Mouse (Mus musculus): ENCODE measurements at regions not wholly inside any gene's neighbourhood (a gene's known extent, or its start where the extent isn't known, plus 50 kb on each side); places are given as distances from the start of the nearest gene placed in this dataset.

DNA sequence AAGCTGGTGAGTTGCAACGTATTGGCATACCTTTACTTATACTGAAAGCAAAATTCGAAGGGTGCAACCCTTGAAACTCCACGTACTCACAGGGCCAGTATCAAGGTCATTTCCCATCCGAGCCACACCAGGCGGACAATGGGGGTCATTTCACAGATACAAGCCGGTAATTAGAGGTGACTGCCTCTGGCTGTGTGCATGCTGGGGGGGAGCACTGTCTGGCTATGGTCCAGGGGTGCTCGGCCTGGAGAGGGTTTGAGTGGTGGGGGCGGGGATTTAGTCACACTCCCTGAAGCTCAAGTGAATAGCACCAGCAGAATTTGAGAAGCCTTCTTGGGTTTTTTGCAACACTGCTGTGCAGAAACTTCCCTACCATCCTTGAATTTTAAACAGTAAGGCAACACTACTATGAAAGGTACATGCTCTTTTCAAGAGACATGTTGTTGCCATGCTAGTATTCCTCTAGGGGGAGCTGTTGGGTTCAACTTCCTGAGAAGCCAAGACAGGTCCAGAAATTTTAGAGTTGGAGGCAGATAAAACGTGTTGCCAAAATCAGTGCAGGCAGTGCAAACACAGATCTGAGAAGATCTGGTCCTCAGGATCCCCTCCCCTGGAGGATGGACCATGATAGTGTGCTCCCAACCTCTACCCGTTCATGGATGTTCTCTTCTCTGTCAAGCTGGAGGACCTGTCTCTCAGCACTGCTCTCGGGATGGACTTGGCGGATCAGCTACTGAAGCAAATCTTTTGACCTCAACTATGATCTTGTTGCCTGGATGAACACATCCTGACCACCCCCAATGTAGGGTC lies 204.7 kb downstream of the 1700129C05Rik start:
- Histone ChIP-seq H3K4me1 (replicated peaks; ENCODE audit: control insufficient read depth, insufficient read depth, low read length) (0 out of 2 replicates have a peak, but pooled peaks cover 4% of the 10 kb centered on the region), H3K9ac (no peak overlapping the region), H3K4me2 (replicated peaks) (peak overlapping the region; percentile 25; the same call in 1 of the 2 replicates), H3K36me3 (replicated peaks; ENCODE audit: control insufficient read depth, insufficient read depth) (no peaks in the 10 kb centered on the region), H3K27ac (no peak overlapping the region), H3K4me3 (replicated peaks; ENCODE audit: low read length) (no peak overlapping the region), H3K27me3 (ENCODE audit: control insufficient read depth, insufficient read depth, low read length) (no peaks in the 10 kb centered on the region), H3K9me3 (ENCODE audit: control insufficient read depth, low read length) (no peaks in the 10 kb centered on the region)
- ATAC-seq (ENCODE audit: low FRiP score) (peak; percentile 74; the same call in 1 of the 2 replicates), DNase-seq (ENCODE audit: low spot score) (no peak)
- 30% methylated on average over 12 of the region's 12 CpGs for WGBS

DNA sequence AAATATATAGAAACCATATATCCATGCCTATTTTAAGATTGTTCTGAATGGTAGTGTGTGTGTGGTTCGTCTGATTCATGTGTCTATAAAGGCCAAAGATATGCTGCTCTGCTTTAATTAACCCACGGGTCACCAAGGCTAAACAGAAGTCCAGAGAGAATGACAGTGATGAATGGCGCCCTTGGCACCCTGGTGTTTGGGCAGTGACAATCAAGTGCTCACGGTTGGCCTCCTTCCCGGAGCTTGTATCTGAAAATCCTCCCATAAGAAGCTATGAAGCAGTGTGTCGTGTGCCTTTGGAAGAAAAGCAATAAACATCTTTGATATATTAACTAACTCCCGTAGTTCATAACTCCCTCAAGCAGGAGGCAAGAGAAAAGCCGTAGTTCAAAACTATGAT lies 205.4 kb downstream of the 1700129C05Rik start:
- no peak overlapping the region for H3K9ac ChIP-seq
- H3K4me1 ChIP-seq (replicated peaks; ENCODE audit: control insufficient read depth, insufficient read depth, low read length): 0 out of 2 replicates have a peak, but pooled peaks cover 4% of the 10 kb centered on the region
- no peak overlapping the region for H3K4me3 ChIP-seq (replicated peaks; ENCODE audit: low read length)
- peak overlapping the region; percentile 25; the same call in 1 of the 2 replicates for H3K4me2 ChIP-seq (replicated peaks)
- H3K9me3 ChIP-seq (ENCODE audit: control insufficient read depth, low read length): no peaks in the 10 kb centered on the region
- no peaks in the 10 kb centered on the region for H3K36me3 ChIP-seq (replicated peaks; ENCODE audit: control insufficient read depth, insufficient read depth)
- ATAC-seq (ENCODE audit: low FRiP score): peak; percentile 71; the same call in 1 of the 2 replicates
- WGBS: 11% methylated on average over 8 of the region's 8 CpGs
- peak; percentile 60 for DNase-seq (ENCODE audit: low spot score)
- no peak overlapping the region for H3K27ac ChIP-seq
- H3K27me3 ChIP-seq (ENCODE audit: control insufficient read depth, insufficient read depth, low read length): no peaks in the 10 kb centered on the region

DNA sequence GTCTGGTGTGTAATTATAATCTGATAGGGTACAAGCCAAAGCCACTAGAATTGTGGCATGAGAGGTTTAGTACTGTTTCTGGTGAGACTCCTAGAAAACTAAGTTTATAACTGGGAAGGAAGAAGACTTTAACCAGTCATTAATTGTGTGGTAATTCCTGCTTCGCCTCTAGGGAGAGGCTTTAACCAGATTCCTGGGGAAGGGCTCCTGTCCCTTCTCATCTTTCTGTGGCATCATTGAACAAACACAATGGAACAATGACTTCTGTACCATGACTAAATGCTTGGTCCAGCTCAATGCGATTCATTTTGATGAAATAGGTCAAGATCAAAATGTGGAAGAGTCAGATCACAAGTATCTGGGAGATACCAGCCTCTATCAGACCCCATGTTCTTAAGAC lies 206.6 kb downstream of the 1700129C05Rik start:
- ATAC-seq (ENCODE audit: low FRiP score) (no peak), DNase-seq (ENCODE audit: low spot score) (no peak)
- Histone ChIP-seq H3K4me1 (replicated peaks; ENCODE audit: control insufficient read depth, insufficient read depth, low read length) (0 out of 2 replicates have a peak, but pooled peaks cover 4% of the 10 kb centered on the region), H3K27ac (no peak overlapping the region), H3K4me2 (replicated peaks) (no peak overlapping the region), H3K9me3 (ENCODE audit: control insufficient read depth, low read length) (no peaks in the 10 kb centered on the region), H3K27me3 (ENCODE audit: control insufficient read depth, insufficient read depth, low read length) (no peaks in the 10 kb centered on the region), H3K4me3 (replicated peaks; ENCODE audit: low read length) (no peak overlapping the region), H3K36me3 (replicated peaks; ENCODE audit: control insufficient read depth, insufficient read depth) (no peaks in the 10 kb centered on the region), H3K9ac (no peak overlapping the region)
- WGBS: 22% methylated on average over 2 of the region's 2 CpGs

DNA sequence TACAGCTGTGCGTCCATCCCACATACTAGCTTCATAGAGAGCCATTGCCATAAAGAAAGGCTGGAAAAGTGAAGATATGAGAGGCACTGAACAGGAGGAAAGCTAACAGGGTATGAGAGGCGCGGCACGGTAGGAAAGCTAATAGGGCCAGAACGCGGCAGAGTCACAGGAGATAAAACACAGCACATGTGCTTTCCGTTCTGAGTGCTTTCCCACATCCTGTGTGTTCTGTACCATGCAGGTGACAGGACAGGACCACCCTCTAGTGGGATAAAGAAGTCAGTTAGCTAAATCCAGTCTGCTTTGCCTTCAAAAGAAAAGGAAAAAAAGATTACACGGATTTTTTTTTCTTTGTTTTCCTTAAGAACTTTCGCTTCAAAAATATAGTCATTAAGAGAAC lies 224.8 kb downstream of the 1700129C05Rik start:
- no peak for DNase-seq (ENCODE audit: low spot score)
- no peak for ATAC-seq (ENCODE audit: low FRiP score)
- 81% methylated on average over 9 of the region's 9 CpGs for WGBS
- H3K27ac ChIP-seq: no peak overlapping the region
- H3K9ac ChIP-seq: no peak overlapping the region
- no peak overlapping the region for H3K4me3 ChIP-seq (replicated peaks; ENCODE audit: low read length)
- no peaks in the 10 kb centered on the region for H3K27me3 ChIP-seq (ENCODE audit: control insufficient read depth, insufficient read depth, low read length)
- H3K4me2 ChIP-seq (replicated peaks): no peak overlapping the region
- H3K36me3 ChIP-seq (replicated peaks; ENCODE audit: control insufficient read depth, insufficient read depth): no peaks in the 10 kb centered on the region
- H3K9me3 ChIP-seq (ENCODE audit: control insufficient read depth, low read length): no peaks in the 10 kb centered on the region
- no peaks in the 10 kb centered on the region for H3K4me1 ChIP-seq (replicated peaks; ENCODE audit: control insufficient read depth, insufficient read depth, low read length)

DNA sequence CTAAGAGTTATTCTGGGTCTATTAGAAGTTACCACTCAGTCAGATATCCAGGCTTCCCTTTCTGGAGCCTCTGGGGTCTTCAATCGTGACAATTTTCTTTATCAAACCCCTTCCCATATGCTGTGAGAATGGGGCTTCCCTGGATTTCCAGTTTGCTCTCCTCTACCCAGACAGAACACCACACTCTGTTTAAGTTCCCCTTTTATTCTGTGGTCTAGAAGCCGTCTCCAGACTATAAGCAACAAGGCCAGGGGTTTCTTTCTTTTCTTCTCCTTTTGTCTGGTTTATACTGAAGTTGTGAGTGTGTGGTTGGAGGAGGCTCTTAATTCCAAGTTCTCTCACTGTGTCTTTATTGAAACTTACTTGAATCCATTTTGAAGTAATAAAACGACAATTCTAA lies 225.5 kb downstream of the 1700129C05Rik start:
- Histone ChIP-seq H3K27me3 (ENCODE audit: control insufficient read depth, insufficient read depth, low read length) (no peaks in the 10 kb centered on the region), H3K9ac (no peak overlapping the region), H3K4me1 (replicated peaks; ENCODE audit: control insufficient read depth, insufficient read depth, low read length) (no peaks in the 10 kb centered on the region), H3K4me2 (replicated peaks) (no peak overlapping the region), H3K27ac (no peak overlapping the region), H3K9me3 (ENCODE audit: control insufficient read depth, low read length) (no peaks in the 10 kb centered on the region), H3K36me3 (replicated peaks; ENCODE audit: control insufficient read depth, insufficient read depth) (no peaks in the 10 kb centered on the region), H3K4me3 (replicated peaks; ENCODE audit: low read length) (no peak overlapping the region)
- 79% methylated on average over 3 of the region's 3 CpGs for WGBS
- ATAC-seq (ENCODE audit: low FRiP score): no peak
- DNase-seq (ENCODE audit: low spot score): no peak

DNA sequence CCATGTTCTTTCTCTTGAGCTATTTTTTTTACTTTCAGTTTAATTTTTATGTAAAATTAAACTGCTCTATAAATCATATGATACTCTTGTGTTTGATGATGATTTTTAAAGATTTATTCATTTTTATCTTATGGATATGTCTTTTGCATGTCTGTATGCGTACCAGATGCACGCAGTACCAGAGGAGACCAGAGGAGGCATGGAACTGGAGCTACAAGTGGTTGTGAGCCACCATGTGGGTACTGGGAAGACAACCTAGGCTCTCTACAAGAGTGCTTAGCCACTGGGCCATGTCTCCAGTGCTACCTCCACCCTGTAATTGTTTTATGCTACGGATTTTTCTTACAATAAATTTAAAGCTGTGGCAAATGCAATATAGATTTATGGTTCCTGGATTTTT lies 227.8 kb downstream of the 1700129C05Rik start:
- H3K36me3 ChIP-seq (replicated peaks; ENCODE audit: control insufficient read depth, insufficient read depth): no peaks in the 10 kb centered on the region
- no peak overlapping the region for H3K4me2 ChIP-seq (replicated peaks)
- no peak overlapping the region for H3K27ac ChIP-seq
- H3K9ac ChIP-seq: no peak overlapping the region
- 94% methylated on average over 3 of the region's 3 CpGs for WGBS
- no peak overlapping the region for H3K4me3 ChIP-seq (replicated peaks; ENCODE audit: low read length)
- H3K4me1 ChIP-seq (replicated peaks; ENCODE audit: control insufficient read depth, insufficient read depth, low read length): no peaks in the 10 kb centered on the region
- ATAC-seq (ENCODE audit: low FRiP score) (no peak), DNase-seq (ENCODE audit: low spot score) (no peak)
- H3K27me3 ChIP-seq (ENCODE audit: control insufficient read depth, insufficient read depth, low read length): no peaks in the 10 kb centered on the region
- H3K9me3 ChIP-seq (ENCODE audit: control insufficient read depth, low read length): no peaks in the 10 kb centered on the region

DNA sequence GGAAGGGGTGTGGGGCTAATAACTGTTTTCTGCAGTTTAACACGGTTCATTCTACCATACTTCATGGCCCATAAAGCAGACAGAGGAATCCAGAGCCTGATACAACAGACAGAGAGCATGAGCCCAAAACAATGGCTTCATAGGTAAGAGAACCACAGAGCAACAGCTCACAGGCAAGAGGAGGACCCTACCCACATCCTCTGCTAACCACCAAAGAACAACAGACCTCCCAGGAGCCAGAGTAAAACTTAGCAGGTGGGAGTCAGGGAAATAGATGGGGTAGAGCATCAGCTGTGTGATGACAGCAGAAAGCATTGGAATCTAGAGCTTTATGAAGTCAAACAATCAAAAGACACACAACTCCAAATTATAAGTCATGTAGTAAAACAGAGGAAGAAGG lies 231.8 kb downstream of the 1700129C05Rik start:
- DNase-seq (ENCODE audit: low spot score): no peak
- no peak overlapping the region for H3K4me2 ChIP-seq (replicated peaks)
- no peaks in the 10 kb centered on the region for H3K4me1 ChIP-seq (replicated peaks; ENCODE audit: control insufficient read depth, insufficient read depth, low read length)
- no peak for ATAC-seq (ENCODE audit: low FRiP score)
- H3K27ac ChIP-seq: no peak overlapping the region
- no peaks in the 10 kb centered on the region for H3K27me3 ChIP-seq (ENCODE audit: control insufficient read depth, insufficient read depth, low read length)
- 92% methylated on average over 1 of the region's 1 CpGs for WGBS
- no peak overlapping the region for H3K9ac ChIP-seq
- H3K9me3 ChIP-seq (ENCODE audit: control insufficient read depth, low read length): no peaks in the 10 kb centered on the region
- no peaks in the 10 kb centered on the region for H3K36me3 ChIP-seq (replicated peaks; ENCODE audit: control insufficient read depth, insufficient read depth)
- no peak overlapping the region for H3K4me3 ChIP-seq (replicated peaks; ENCODE audit: low read length)

DNA sequence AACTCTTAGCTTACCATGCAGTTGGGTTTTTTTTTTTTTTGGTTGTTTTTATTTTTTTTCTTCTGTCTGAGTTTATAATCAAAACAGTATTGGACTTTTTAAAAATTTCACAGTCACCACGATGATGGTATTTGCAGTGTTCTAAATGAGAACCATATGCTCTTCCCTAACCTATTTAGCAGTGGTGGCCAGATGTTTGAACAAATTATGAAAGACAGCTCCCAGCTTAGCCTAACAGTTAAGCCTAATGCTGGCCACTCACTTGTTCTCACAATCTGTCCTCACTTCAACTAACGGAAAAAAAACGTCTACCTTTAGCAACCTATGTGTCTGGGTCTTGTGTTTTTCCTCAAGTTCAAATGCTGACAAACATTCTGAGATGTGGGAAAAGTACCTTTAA lies 234.8 kb downstream of the 1700129C05Rik start:
- DNase-seq (ENCODE audit: low spot score) (no peak), ATAC-seq (ENCODE audit: low FRiP score) (no peak)
- WGBS: 80% methylated on average over 3 of the region's 3 CpGs

DNA sequence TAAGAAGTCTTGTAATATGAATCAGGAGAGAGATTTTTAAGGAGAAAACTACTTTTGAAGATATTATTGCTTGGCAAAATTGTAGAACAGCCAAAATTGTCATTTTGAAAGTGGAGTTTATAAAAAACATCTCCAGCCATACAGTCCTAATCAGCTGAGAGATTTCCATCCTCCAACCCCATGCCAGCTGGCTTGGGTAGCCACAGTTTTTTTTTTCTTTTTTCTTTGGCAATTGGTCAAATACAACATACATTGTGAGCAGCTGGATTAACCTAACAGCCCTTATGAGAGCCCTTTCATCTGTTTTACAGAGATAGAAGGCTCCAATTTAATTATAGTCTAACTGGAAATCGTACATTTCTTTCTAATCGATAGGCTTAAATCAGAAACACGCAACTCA lies 235.3 kb downstream of the 1700129C05Rik start:
- ATAC-seq (ENCODE audit: low FRiP score) (no peak), DNase-seq (ENCODE audit: low spot score) (no peak)
- Histone ChIP-seq H3K27me3 (ENCODE audit: control insufficient read depth, insufficient read depth, low read length) (no peaks in the 10 kb centered on the region), H3K4me1 (replicated peaks; ENCODE audit: control insufficient read depth, insufficient read depth, low read length) (no peaks in the 10 kb centered on the region), H3K9me3 (ENCODE audit: control insufficient read depth, low read length) (no peaks in the 10 kb centered on the region), H3K36me3 (replicated peaks; ENCODE audit: control insufficient read depth, insufficient read depth) (no peaks in the 10 kb centered on the region), H3K27ac (no peak overlapping the region), H3K9ac (no peak overlapping the region), H3K4me3 (replicated peaks; ENCODE audit: low read length) (no peak overlapping the region), H3K4me2 (replicated peaks) (no peak overlapping the region)
- WGBS: 83% methylated on average over 3 of the region's 3 CpGs

More for the DNA sequence above, 234.8 kb downstream of the 1700129C05Rik start:
- Histone ChIP-seq H3K27ac (no peak overlapping the region), H3K4me3 (replicated peaks; ENCODE audit: low read length) (no peak overlapping the region), H3K9ac (no peak overlapping the region), H3K36me3 (replicated peaks; ENCODE audit: control insufficient read depth, insufficient read depth) (no peaks in the 10 kb centered on the region), H3K4me2 (replicated peaks) (no peak overlapping the region), H3K27me3 (ENCODE audit: control insufficient read depth, insufficient read depth, low read length) (no peaks in the 10 kb centered on the region), H3K9me3 (ENCODE audit: control insufficient read depth, low read length) (no peaks in the 10 kb centered on the region), H3K4me1 (replicated peaks; ENCODE audit: control insufficient read depth, insufficient read depth, low read length) (no peaks in the 10 kb centered on the region)

Data from hindbrain, embryonic 14.5 days (tissue).